Mouse (Mus musculus) right cerebral cortex, adult 18-20 months (tissue): ENCODE measurements around the gene Lrrc8d.

ENCODE experiments used
- DNase-seq: peaks from one replicate; pipeline ENCODE4 v3.0.0; 2022; ENCODE audit warnings: mixed read lengths

Lrrc8d gene

GRCm38 (mm10) chr5:105699141-105700069 lies at the start of gene Lrrc8d:
TSS of gene Lrrc8d (plus strand) at chr5:105699969.
- peak; percentile 92 for DNase-seq

GRCm38 (mm10) chr5:105650728-105651479 lies 48.9 kb upstream of the Lrrc8d start:
- no peak for DNase-seq

- no peak for DNase-seq
These were observed 48.2 kb upstream of the Lrrc8d start for GRCm38 (mm10) chr5:105651561-105651991.

- DNase-seq = peak; percentile 84
These were observed 45.3 kb upstream of the Lrrc8d start for GRCm38 (mm10) chr5:105654237-105655063.

- DNase-seq = peak; percentile 12
These were observed 44.6 kb upstream of the Lrrc8d start for GRCm38 (mm10) chr5:105655100-105655734.

- DNase-seq = no peak
These were observed 37.9 kb upstream of the Lrrc8d start for GRCm38 (mm10) chr5:105661894-105662293.

GRCm38 (mm10) chr5:105666930-105667329 lies 32.8 kb upstream of the Lrrc8d start:
- no peak for DNase-seq

- DNase-seq = no peak
These were observed 32.4 kb upstream of the Lrrc8d start for GRCm38 (mm10) chr5:105667411-105667810.

GRCm38 (mm10) chr5:105669086-105669485 lies 30.7 kb upstream of the Lrrc8d start:
- no peak for DNase-seq

GRCm38 (mm10) chr5:105669508-105670353 lies 30.0 kb upstream of the Lrrc8d start:
- DNase-seq = no peak

GRCm38 (mm10) chr5:105672332-105672731 lies 27.4 kb upstream of the Lrrc8d start:
- no peak for DNase-seq

- no peak for DNase-seq
These were observed 24.3 kb upstream of the Lrrc8d start for GRCm38 (mm10) chr5:105675511-105675910.

- no peak for DNase-seq
These were observed 22.7 kb upstream of the Lrrc8d start for GRCm38 (mm10) chr5:105677071-105677470.

GRCm38 (mm10) chr5:105678243-105678642 lies 21.5 kb upstream of the Lrrc8d start:
- DNase-seq = no peak

- DNase-seq = no peak
These were observed 20.5 kb upstream of the Lrrc8d start for GRCm38 (mm10) chr5:105679261-105679660.

- no peak for DNase-seq
These were observed 19.6 kb upstream of the Lrrc8d start for GRCm38 (mm10) chr5:105679921-105680843.

GRCm38 (mm10) chr5:105682143-105682611 lies 17.6 kb upstream of the Lrrc8d start:
- DNase-seq = peak; percentile 66

GRCm38 (mm10) chr5:105683912-105684350 lies 15.8 kb upstream of the Lrrc8d start:
- no peak for DNase-seq

GRCm38 (mm10) chr5:105684861-105685600 lies 14.7 kb upstream of the Lrrc8d start:
- peak; percentile 80 for DNase-seq
